Mouse (Mus musculus) embryo, embryonic 11 days (tissue): ENCODE data around the gene Slc34a2.

Experiments
- DNase-seq: peaks from one replicate; pipeline ENCODE4 v3.0.0-alpha.2; 2015

The Slc34a2 gene

GRCm38 (mm10) chr5:53112942-53113341, 75.1 kb downstream of the Slc34a2 start:
- no peak for DNase-seq

GRCm38 (mm10) chr5:53114616-53115267, 76.9 kb downstream of the Slc34a2 start:
- no peak for DNase-seq

GRCm38 (mm10) chr5:53118212-53118611, 80.3 kb downstream of the Slc34a2 start:
- no peak for DNase-seq

- DNase-seq, result no peak
Measured at GRCm38 (mm10) chr5:53119689-53120088, 81.8 kb downstream of the Slc34a2 start.
